Mouse (Mus musculus) lung, embryonic 16.5 days (tissue): ENCODE results near the gene Sowahd. TPM values are rescaled to one million over a fixed set of nuclear protein-coding genes. Genes with fewer than 3 reads are reported as not detected.
"Not testable (repeated sequence)": the region's sequence is repeated elsewhere in the genome, so short reads cannot be mapped to it uniquely, and the experiment has no call there.

ENCODE experiments used
- ATAC-seq: fragments of 200-750 bp; cut with Nextera tagmentation; 2 replicates; pipeline ENCODE4 v1.8.0; 2017; ENCODE audit warnings: low read depth, mild to moderate bottlenecking, moderate library complexity
- H3K27ac ChIP-seq: fragments of 300-500 bp; sonication (generic); 2 replicates; pipeline ENCODE4 v1.5.1; 2014; ENCODE audit warnings: mild to moderate bottlenecking, control low read depth, low read length
- H3K27me3 ChIP-seq: fragments of 300-500 bp; sonication (generic); 2 replicates; pipeline ENCODE4 v1.6.1; 2014; ENCODE audit warnings: low read depth, low read length, mixed read lengths; ENCODE audit not compliant: control insufficient read depth, insufficient read depth
- H3K36me3 ChIP-seq: fragments of 300-500 bp; sonication (generic); 2 replicates; pipeline ENCODE4 v1.6.1; 2014; ENCODE audit warnings: low read length; ENCODE audit not compliant: control insufficient read depth, insufficient read depth
- H3K4me1 ChIP-seq: fragments of 300-500 bp; sonication (generic); replicated peaks from 2 replicates; pipeline ENCODE4 v1.6.1; 2014; ENCODE audit warnings: low read length, mixed read lengths; ENCODE audit not compliant: control insufficient read depth, insufficient read depth
- H3K4me2 ChIP-seq: fragments of 300-500 bp; sonication (generic); 2 replicates; pipeline ENCODE4 v1.6.1; 2014; ENCODE audit warnings: low read depth, low read length, control low read depth
- H3K4me3 ChIP-seq: fragments of 300-500 bp; sonication (generic); 2 replicates; pipeline ENCODE4 v1.5.1; 2014; ENCODE audit warnings: mild to moderate bottlenecking, low read length, control low read depth
- H3K9ac ChIP-seq: fragments of 300-500 bp; sonication (generic); 2 replicates; pipeline ENCODE4 v1.6.1; 2014; ENCODE audit warnings: low read length, control low read depth
- H3K9me3 ChIP-seq: fragments of 300-500 bp; sonication (generic); 2 replicates; pipeline ENCODE4 v1.6.1; 2016; ENCODE audit warnings: low read length; ENCODE audit not compliant: control insufficient read depth
- WGBS: fragments of 180-500 bp; shearing (Covaris S2); extraction: QIAGEN DNeasy Blood & Tissue Kit; methylation state at CpG from one replicate; pipeline ENCODE4 v1.1.7; 2014; 5-methylcytosine and 5-hydroxymethylcytosine counted together
- polyA plus RNA-seq: library from polyadenylated mRNA; unstranded; fragments of >200 nt; fragmentation: Nextera tagmentation; extraction: Ambion mirVana; gene quantifications from 2 replicates; pipeline ENCODE4 v1.2.1, GENCODE M21; 2015

Sowahd gene
- polyA plus RNA-seq, 1 experiment from 2014 or later: not detected

DNA sequence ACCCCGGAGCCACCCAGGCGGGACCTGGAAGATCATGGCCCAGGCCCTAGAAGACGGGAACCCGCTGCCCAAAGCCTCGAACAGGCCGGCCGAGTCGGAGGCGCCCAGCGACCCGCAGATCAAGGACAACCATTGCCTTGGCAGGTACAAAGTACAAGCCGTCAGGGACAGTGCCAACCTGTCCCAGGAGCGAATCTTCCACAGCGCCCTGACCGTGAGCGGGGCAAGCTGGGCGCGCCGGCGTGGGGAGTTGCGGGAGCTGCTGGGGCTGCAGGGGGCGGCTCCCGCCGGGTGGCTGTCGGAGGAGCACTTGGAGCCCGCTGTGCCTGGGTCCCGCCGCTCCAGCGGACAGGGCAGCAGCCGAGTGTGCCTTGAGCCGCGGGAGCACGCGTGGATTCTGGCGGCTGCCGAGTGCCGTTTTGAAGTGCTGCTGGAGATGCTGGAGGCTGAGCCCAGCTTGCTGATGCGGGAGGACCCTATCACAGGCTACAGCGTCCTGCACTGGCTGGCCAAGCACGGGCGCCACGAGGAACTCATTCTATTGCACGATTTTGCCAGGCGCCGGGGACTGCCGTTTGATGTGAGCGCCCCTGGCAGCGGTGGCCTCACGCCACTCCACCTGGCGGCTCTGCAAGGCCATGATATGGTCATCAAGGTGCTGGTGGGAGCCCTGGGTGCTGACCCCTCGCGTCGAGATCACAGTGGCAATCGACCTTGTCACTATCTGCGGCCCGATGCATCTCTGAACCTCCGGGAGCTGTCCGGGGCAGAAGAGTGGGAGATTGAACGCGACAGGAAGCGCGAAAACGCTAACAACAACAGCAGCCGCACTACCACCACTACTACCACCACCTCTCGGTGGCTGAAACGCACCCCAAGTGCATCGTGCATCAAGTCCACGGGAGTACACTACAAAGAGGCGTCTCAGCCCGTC lies 512 bp downstream of the Sowahd start:
- 0 out of 2 replicates have a peak, but pooled peaks cover 2% of the 10 kb centered on the region for H3K9me3 ChIP-seq
- peaks cover 5% of the 10 kb centered on the region; the same call in 1 of the 2 replicates for H3K4me1 ChIP-seq
- H3K36me3 ChIP-seq: no peaks in the 10 kb centered on the region
- H3K4me2 ChIP-seq: peak overlapping the region; percentile 61
- H3K9ac ChIP-seq: 0 out of 2 replicates have a peak overlapping the region, but pooled peaks have one; percentile 31
- WGBS: 13% methylated on average over 68 of the region's 70 CpGs
- H3K4me3 ChIP-seq: peak overlapping the region; percentile 44
- H3K27ac ChIP-seq: no peak overlapping the region
- peaks cover 29% of the 10 kb centered on the region for H3K27me3 ChIP-seq
- no peak for ATAC-seq

DNA sequence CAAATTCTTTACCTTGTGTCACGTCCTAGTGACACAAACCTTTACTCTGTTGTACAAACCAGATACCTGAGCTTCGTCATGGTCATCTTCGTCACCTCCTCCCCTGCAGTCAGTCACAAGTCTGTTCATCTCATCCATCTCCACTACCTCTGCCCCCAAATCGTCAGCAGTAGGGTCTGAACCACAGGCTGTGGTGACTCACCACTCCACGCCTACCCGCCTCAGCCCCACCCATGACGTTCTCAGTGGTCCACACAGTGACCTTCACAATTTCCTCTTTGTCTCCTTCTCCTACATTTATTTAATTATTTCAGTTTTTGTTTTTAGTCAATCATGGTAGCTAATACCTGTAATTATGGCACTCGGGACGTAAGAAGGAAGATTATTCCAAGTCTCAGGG lies 15.3 kb downstream of the Sowahd start:
- Histone ChIP-seq H3K9ac (no peak overlapping the region), H3K27ac (no peak overlapping the region), H3K36me3 (no peaks in the 10 kb centered on the region), H3K4me2 (no peak overlapping the region), H3K4me1 (no peaks in the 10 kb centered on the region), H3K9me3 (no peaks in the 10 kb centered on the region), H3K4me3 (no peak overlapping the region), H3K27me3 (no peaks in the 10 kb centered on the region)
- WGBS: 75% methylated on average over 9 of the region's 9 CpGs
- no peak for ATAC-seq

GRCm38 (mm10) chrX:37067299-37067698 lies 18.7 kb downstream of the Sowahd start:
- ATAC-seq: no peak
- no peak overlapping the region for H3K9ac ChIP-seq
- H3K4me3 ChIP-seq: no peak overlapping the region
- H3K4me1 ChIP-seq: no peaks in the 10 kb centered on the region
- no peak overlapping the region for H3K4me2 ChIP-seq
- 70% methylated on average over 3 of the region's 3 CpGs for WGBS
- H3K36me3 ChIP-seq: no peaks in the 10 kb centered on the region
- H3K9me3 ChIP-seq: no peaks in the 10 kb centered on the region
- no peaks in the 10 kb centered on the region for H3K27me3 ChIP-seq
- H3K27ac ChIP-seq: no peak overlapping the region

- no peaks in the 10 kb centered on the region for H3K9me3 ChIP-seq
- no peaks in the 10 kb centered on the region for H3K4me1 ChIP-seq
- ATAC-seq: no peak
- WGBS: 84% methylated on average over 5 of the region's 5 CpGs
- no peak overlapping the region for H3K4me2 ChIP-seq
- H3K27ac ChIP-seq: no peak overlapping the region
- no peaks in the 10 kb centered on the region for H3K36me3 ChIP-seq
- H3K9ac ChIP-seq: no peak overlapping the region
- H3K4me3 ChIP-seq: no peak overlapping the region
- H3K27me3 ChIP-seq: no peaks in the 10 kb centered on the region
Measured at GRCm38 (mm10) chrX:37068766-37069165, 20.1 kb downstream of the Sowahd start.

DNA sequence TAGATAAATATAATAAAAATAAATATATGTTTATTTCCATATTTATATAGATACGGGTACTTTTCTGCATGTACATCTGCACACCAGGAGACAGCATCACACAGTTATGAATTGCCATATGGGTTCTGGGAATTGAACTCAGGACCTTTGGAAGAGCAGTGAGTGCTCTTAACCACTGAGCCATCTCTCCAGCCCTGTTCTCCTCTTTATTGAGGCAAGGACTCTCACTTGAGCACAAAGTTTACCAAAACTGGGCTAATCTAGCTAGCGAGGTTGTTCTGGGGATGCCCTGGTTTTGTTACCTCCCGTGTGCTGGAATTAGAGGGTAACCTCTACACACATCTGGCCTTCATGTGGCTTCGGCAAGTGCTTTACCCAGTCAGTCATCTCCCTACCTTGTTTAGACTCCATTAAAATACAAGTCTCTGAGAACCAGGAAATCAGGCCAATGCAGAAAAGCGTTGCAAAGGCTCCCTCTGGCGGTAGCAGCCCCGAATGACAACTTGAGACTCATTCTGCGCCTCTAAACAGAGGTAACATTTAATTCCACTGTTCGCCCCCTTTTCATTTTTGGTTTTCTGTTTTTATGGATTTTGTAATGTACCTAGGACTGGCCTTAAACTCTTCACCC lies 25.7 kb downstream of the Sowahd start:
- Histone ChIP-seq H3K27me3 (no peaks in the 10 kb centered on the region), H3K27ac (no peak overlapping the region), H3K9me3 (no peaks in the 10 kb centered on the region), H3K4me2 (no peak overlapping the region), H3K4me1 (no peaks in the 10 kb centered on the region), H3K9ac (no peak overlapping the region), H3K36me3 (no peaks in the 10 kb centered on the region), H3K4me3 (no peak overlapping the region)
- 0 out of 2 replicates have a peak, but pooled peaks have one; percentile 23 for ATAC-seq
- 35% methylated on average over 9 of the region's 9 CpGs for WGBS

DNA sequence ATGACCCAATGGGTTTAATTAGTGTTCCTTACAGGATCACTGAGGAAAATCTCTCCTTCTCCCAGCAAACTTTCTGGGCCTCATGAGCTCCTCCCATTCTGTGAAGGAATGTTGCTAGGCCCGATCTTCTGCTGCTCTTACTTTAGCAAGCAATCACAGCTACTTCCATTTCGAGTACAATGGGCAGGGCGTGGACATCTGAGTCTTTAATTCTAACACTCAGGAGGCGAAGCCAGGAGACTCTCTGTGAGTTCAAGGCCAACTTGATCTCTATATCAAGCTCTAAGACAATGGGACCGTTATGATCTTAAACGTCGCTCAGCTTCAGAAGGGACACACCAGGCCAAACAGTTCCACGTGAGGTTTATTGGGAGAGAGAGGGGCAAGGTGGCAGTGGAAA lies 28.0 kb downstream of the Sowahd start:
- 56% methylated on average over 8 of the region's 8 CpGs for WGBS
- H3K36me3 ChIP-seq: peaks cover 2% of the 10 kb centered on the region
- no peak overlapping the region for H3K27ac ChIP-seq
- no peaks in the 10 kb centered on the region for H3K9me3 ChIP-seq
- no peaks in the 10 kb centered on the region for H3K4me1 ChIP-seq
- no peak overlapping the region for H3K9ac ChIP-seq
- no peaks in the 10 kb centered on the region for H3K27me3 ChIP-seq
- H3K4me2 ChIP-seq: no peak overlapping the region
- ATAC-seq: no peak
- no peak overlapping the region for H3K4me3 ChIP-seq

DNA sequence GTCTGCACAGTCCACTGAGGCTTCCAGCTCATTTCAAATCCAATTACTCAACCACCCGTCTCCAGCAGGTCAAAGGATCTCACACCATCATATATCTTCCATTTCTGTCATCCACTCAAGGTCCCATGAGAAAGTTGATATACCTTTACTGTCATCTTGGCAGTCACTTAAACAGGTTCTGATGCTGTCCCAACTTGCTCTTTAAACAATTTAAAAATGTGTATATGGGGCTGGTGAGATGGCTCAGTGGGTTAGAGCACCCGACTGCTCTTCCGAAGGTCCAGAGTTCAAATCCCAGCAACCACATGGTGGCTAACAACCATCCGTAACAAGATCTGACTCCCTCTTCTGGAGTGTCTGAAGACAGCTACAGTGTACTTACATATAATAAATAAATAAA lies 31.7 kb downstream of the Sowahd start:
- WGBS: 52% methylated on average over 3 of the region's 4 CpGs
- H3K4me3 ChIP-seq, H3K27me3 ChIP-seq, ATAC-seq, H3K9me3 ChIP-seq, H3K9ac ChIP-seq, H3K4me2 ChIP-seq, H3K27ac ChIP-seq, H3K36me3 ChIP-seq, H3K4me1 ChIP-seq: not testable (repeated sequence)

DNA sequence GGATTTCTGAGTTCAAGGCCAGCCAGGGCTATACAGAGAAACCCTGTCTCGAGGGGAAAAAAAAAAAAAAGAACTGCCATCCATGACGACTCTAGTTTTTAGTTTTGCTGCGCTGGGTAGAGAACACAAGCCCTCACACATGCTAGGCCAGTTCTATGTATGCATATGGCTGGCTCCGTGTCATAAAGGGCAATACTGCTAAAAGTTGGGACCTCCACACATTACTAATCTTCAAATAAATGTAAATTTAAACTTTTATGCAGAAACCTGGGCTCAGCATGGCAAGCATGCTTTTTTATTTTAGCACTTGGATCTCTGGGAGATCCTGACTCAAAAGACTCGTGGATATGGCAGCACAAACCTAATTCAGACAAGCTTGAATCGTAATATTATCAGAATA lies 32.5 kb downstream of the Sowahd start:
- H3K9ac ChIP-seq: no peak overlapping the region
- no peaks in the 10 kb centered on the region for H3K27me3 ChIP-seq
- no peak overlapping the region for H3K4me3 ChIP-seq
- 55% methylated on average over 5 of the region's 6 CpGs for WGBS
- no peak for ATAC-seq
- H3K9me3 ChIP-seq: no peaks in the 10 kb centered on the region
- peaks cover 7% of the 10 kb centered on the region; the same call in 1 of the 2 replicates for H3K4me1 ChIP-seq
- H3K27ac ChIP-seq: no peak overlapping the region
- no peak overlapping the region for H3K4me2 ChIP-seq
- peaks cover 7% of the 10 kb centered on the region for H3K36me3 ChIP-seq

DNA sequence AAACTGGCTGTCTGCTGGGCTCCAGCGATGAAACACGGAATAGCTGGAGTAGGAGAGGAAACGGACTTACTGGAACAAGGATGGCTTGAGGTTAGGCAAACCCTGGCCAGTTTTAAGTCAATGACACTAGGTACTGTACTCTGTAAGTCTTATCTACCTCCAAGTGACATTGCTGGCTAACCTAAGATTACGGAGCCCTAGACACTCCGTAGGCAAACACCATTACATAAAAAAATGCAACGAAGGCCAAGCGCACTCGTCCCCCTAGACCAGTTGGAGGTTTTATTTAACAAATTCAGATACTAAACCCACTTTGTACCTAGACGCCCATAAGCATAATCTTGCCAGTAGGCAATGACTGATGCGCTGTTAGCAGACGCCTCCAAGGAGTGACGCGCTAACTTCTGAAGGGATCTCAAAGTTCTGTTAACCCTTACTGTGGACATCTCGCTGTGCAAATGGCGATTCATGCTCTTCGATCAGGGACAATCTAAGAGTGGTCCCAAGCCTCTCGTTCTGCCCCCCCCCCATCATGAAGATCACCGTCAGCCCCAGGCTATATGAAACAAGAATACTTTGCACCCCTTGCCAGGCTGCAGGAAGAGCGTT lies 35.8 kb downstream of the Sowahd start:
- ATAC-seq: peak; percentile 24; the same call in 1 of the 2 replicates
- WGBS: 16% methylated on average over 19 of the region's 19 CpGs

More for the DNA sequence above, 35.8 kb downstream of the Sowahd start:
- Histone ChIP-seq H3K9ac (peak overlapping the region; percentile 77), H3K4me1 (peaks cover 7% of the 10 kb centered on the region; the same call in 1 of the 2 replicates), H3K27ac (peak overlapping the region; percentile 93), H3K36me3 (peaks cover 7% of the 10 kb centered on the region), H3K27me3 (no peaks in the 10 kb centered on the region), H3K4me2 (peak overlapping the region; percentile 72), H3K4me3 (peak overlapping the region; percentile 65), H3K9me3 (no peaks in the 10 kb centered on the region)
